Mouse (Mus musculus) cerebellum, postnatal 14 days (tissue): ENCODE measurements around the gene Pdgfb.

ENCODE experiments used
- DNase-seq, 2 experiments: peaks; one replicate each; pipeline ENCODE4 v3.0.0; 2021; ENCODE audit warnings: mixed read lengths in 2 of 2

Gene Pdgfb

GRCm38 (mm10) chr15:80031133-80031532, 16.4 kb upstream of the Pdgfb start:
- no peak for DNase-seq

DNA sequence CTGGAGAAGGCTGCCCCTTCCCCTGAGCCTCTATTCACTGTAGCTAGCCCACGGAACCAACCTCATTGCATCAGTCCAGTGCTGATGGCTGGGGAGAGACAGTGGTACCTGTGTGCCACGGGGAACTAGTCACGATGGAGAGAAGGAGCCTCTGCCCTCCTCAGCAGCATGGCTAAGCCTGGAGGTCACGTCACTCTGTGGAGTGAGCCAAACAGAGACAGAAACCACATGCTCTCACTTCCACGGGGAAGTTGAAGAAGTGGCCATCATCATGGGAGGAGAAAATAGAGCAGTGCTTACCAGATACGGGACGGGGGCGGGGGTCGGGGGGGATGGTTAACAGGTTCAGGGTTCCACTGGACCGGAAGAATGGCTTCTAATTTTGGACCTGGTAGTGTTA, 15.6 kb upstream of the Pdgfb start:
- DNase-seq = no peak

GRCm38 (mm10) chr15:80028862-80029261, 14.1 kb upstream of the Pdgfb start:
- DNase-seq = no peak

- peak in 1 of 2 experiments; percentile 32 for DNase-seq
Observed at GRCm38 (mm10) chr15:80026689-80027353, 12.0 kb upstream of the Pdgfb start.

DNA sequence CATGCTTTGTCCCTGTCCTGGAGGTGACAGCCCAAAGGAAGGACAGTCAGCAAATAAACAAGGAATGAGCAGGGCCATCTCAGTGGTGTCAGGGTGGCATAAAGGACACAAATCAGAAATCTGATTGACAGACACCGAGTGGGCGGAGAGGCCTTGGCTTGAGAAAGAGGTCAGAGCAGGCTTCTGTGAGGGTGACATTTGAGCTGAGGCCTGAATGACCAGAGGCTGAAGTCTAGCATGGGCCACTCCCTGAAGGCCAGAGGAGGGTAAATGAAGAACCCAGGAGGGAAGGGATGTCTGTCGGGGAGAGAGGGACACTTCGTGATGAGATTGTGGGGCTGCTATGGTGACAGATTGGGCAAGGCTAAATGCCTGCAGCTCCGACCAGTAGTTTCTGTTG, 11.3 kb upstream of the Pdgfb start:
- DNase-seq = no peak

DNA sequence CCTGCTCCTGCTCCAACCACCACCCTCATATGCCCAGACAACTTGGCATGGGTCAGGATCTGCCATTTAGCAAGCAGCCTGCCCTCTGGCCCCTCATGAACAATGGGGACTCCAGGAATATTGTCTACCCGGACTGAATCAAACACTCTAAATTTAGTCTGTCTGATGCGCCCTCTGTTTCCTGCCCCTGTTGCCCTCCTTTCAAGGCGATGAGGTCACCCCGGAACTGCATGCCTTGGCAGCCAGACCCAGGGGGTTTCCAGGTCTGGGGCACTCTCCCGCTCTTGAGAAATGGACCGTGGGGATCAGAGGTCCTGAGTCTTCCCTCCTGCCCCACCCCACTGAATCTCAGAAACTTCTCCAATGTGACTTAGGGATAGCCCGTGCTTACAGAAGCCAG, 10.8 kb upstream of the Pdgfb start:
- no peak for DNase-seq

DNA sequence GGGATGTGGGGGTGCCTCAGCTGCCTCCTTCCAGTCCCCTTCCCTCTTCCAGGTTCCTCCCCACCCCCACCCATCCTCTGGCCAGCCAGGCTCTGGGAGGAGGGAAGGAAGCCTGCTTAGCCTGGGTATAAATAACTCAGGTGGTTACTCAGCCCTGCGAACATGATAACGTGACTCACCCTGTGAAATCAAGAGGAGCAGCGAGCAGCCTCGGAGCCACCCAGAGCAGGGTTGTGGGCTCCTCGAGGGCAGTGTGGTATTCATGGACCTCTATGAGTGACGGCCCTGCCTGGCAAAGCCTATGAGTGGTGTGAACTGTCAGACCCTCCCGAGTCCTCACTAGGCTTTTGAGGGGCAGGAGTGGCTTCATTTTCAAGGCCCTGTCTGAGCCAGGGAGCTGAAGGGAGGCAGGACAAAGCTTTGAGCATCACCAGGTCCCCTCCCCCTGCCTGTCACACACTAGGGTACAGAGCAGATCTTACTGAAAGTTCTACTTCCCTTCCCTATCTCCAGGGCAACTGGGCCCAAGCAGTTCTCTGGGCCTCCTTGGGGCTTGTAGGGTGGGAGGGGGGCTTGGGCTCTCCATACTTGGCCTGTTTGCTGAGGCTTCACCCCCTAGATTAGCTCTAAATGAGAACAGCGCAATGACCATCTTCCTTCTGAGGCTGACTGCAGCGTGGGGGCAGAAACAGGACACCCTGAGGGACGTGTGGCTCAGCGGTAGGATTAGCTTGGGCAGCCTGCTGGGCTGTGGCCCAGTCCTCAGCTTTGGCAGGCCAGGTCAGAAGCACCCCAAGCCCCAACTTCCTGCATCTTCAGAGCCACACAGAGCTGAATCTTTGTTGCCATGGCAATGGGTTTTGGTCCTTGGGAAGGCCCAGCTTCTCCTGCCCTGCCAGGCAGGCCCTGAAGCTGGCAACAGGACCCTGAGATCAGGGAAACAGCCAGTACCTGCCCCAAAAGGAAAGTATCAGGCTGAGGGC, 9.8 kb upstream of the Pdgfb start:
- DNase-seq = no peak

DNA sequence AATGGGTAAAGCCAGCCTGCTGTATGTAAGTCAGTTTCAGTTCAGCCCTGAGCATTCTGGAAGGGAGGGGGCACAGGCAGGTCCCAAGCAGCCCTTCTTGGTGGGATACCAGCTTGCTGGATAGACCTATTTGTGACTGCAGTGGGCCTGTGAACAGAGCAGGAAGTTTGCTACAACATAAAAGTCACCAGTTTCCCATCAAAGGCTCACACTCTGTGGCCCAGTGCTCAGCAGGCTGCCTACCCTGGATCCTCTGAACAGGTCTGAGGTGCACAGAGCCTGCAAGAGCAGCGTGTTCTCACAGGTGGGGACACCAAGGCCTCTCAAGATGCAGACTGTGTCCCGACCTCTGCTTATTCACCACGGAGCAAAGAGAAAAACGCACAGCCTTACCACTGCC, 5.7 kb upstream of the Pdgfb start:
- no peak for DNase-seq

DNA sequence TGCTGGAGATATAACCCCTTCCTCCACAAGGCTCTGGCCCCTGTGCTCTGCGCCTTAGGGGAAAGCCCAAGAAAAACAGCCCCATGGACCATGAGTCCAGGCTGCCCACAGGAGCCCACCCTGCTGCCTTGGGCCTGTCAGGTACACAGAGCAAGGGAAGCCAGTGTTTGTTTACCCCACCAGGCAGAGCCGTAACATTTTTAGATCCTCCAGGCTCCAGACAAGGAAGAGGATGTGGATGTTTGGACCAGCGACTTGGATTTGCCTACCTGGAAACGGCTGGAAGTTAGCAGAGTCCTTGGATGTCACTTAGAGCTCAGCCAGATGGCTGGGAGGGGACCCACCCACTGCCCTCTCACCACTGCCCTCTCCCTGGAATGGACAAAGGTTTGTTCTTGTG, 4.8 kb upstream of the Pdgfb start:
- DNase-seq = no peak

DNA sequence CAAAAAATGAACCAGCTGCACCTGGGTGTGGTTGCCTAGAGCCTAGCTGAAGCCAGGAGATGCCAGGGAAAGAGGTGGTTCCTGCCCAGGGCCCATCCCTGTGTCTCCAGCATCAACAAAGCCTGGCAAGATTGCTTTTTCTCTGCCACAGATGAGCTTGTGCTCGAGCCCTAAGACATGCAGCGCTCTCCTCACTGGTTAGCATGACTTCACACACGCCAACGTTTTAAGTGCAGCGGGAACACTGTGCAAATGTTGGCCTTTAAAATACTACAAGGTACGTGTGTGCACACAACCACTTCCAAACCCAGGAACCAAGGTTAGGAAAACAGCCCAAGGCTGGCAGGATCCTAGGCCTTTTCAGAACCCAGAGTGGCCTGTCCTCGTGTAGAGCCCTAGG, 4.4 kb upstream of the Pdgfb start:
- no peak for DNase-seq

- no peak for DNase-seq
Observed at GRCm38 (mm10) chr15:80016563-80017301, 2.0 kb upstream of the Pdgfb start.

DNA sequence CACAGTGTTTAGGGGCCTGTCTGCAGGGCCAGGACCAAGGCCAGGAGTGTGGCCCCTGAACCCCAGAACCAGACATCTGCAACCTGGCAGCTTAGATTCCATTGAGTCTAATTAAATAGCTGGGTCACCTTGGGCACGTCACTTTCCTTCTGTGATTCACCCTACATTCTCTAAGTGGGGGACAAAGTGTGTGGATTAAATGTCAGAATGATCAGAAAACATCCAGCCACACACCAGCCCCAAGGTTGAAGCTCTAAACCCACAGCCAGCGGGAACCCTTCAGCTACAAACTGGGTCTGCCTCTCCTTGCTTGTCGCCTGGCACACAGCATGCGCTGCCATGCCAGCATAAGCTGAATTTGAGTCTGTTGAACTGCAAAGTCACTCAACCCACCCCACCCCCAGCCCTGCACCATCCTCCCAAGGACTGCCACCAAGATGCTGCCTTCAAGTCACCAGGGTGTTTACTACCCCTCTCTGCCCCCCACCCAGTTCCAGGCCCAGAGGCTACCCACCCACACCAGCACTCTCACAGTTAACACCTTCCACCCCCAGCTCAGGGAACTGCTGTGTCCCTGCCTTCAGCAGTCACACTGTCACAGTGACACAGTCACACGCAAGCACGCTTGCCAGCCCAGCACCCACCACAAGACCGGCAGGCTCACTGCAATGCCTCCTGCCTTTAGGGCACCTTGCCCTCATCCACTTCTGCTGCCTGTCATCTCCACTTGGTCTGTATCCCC, 605 bp upstream of the Pdgfb start:
- no peak for DNase-seq

- no peak for DNase-seq
Observed at GRCm38 (mm10) chr15:80014031-80014320, 801 bp downstream of the Pdgfb start.

DNA sequence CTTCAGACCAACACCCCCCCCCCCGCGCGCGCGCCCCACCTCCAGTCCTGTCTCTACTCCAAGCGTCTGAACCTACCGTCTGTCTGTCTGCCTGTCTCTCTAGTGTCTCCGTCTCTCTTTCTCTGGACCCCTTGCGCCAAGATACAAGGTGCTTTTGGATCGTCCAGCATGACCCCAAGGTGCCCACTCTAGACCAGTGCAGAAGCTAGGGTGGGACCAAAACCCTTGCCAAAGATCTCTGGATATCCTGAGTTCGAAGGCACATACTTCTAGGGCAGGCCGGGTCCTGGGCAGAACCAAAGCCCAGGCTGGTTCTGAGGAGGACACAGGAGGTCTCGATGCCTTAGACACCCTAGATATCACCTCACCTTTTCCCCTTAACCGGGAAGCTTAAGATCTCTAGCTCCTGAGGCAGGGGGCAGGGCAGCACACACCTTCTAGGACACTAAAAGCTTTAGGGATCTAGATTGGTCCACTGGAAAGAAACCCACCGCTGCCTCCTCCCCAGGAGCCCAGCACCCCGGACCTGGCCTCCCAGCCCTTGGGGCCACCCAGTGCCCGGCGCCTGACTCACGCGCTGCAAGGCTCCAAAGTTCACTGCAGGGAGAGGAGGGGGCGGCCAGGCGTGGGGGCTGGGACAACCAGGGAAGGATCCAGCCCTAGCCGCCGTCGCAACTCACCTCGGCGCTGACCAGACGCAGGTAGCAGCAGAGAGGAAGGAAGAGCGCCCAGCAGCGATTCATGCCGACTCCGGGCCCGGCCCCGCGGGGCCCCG, 1.3 kb downstream of the Pdgfb start:
- peak; percentile 22 to 32 for DNase-seq

DNA sequence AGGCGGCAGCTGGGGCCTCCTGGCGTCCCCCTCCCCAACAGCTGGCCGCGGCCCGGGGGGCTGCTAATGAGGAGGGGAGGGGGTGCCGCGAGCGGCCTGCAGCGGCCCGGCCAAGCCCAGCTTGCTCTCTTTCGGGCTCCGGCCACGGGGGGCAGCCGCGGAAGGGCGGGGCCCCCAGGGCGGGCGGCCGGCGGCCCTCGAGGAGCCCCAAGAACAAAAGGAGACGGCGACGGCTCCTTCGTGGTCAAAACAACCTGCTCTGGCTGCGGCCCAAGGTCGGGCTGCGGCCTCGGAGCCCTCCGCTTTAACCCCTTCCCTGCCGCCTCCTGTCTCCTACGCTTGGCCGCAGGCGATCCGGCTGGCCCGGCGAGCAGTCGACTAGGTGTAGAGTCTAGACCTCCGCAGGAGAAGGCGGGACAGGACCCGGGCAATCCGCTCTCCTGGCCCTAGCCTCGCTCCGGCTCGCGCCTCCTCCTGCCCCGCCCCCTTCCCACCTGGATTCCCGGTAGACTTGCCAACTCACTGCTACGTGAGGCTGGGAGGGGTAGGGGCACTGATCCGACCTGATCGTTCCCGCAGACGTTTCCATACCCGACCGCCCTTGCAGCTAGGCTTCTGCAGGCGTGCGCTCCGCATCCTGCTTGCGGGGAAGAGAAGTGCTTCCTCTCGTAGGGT, 2.1 kb downstream of the Pdgfb start:
- DNase-seq = peak; percentile 82 to 89

- peak; percentile 86 to 89 for DNase-seq
Observed at GRCm38 (mm10) chr15:80011778-80012526, 2.8 kb downstream of the Pdgfb start.

GRCm38 (mm10) chr15:80011194-80011593, 3.6 kb downstream of the Pdgfb start:
- no peak for DNase-seq

GRCm38 (mm10) chr15:80010182-80010558, 4.6 kb downstream of the Pdgfb start:
- peak; percentile 55 to 66 for DNase-seq

- DNase-seq = peak in 1 of 2 experiments; percentile 35
Observed at GRCm38 (mm10) chr15:80009421-80010181, 5.2 kb downstream of the Pdgfb start.

GRCm38 (mm10) chr15:80008461-80008860, 6.3 kb downstream of the Pdgfb start:
- DNase-seq = no peak
